Mouse (Mus musculus): ENCODE measurements around the gene Gmcl1.

The Gmcl1 gene

GRCm38 (mm10) chr6:86732276-86733173 is 658 bp downstream of the Gmcl1 start:
- no peak for DNase-seq

- no peak for DNase-seq
These were observed 4.5 kb downstream of the Gmcl1 start for GRCm38 (mm10) chr6:86728711-86729110.

GRCm38 (mm10) chr6:86721977-86722376 is 11.2 kb downstream of the Gmcl1 start:
- DNase-seq: no peak

GRCm38 (mm10) chr6:86708072-86708774 is 25.0 kb downstream of the Gmcl1 start:
- DNase-seq: no peak

- no peak for DNase-seq
These were observed 30.6 kb downstream of the Gmcl1 start for GRCm38 (mm10) chr6:86702577-86702976.

- no peak for DNase-seq
These were observed 35.3 kb downstream of the Gmcl1 start for GRCm38 (mm10) chr6:86697903-86698302.

GRCm38 (mm10) chr6:86696213-86696612 is 37.0 kb downstream of the Gmcl1 start:
- DNase-seq: no peak

GRCm38 (mm10) chr6:86694465-86694864 is 38.7 kb downstream of the Gmcl1 start:
- peak; percentile 67 for DNase-seq

GRCm38 (mm10) chr6:86689671-86690070 is 43.5 kb downstream of the Gmcl1 start:
- DNase-seq: no peak

GRCm38 (mm10) chr6:86686971-86687370 is 46.2 kb downstream of the Gmcl1 start:
- no peak for DNase-seq

- no peak for DNase-seq
These were observed 48.5 kb downstream of the Gmcl1 start for GRCm38 (mm10) chr6:86684655-86685011.

GRCm38 (mm10) chr6:86683872-86684654 is 49.1 kb downstream of the Gmcl1 start, which contains the start of gene Snrnp27:
TSS of gene Snrnp27 (minus strand) at chr6:86684522.
- peak; percentile 93 for DNase-seq

GRCm38 (mm10) chr6:86681289-86681688 is 51.9 kb downstream of the Gmcl1 start:
- no peak for DNase-seq

GRCm38 (mm10) chr6:86678341-86678740 is 54.8 kb downstream of the Gmcl1 start:
- DNase-seq: peak; percentile 85

GRCm38 (mm10) chr6:86670873-86671272 is 62.3 kb downstream of the Gmcl1 start:
- DNase-seq: peak; percentile 84

- peak; percentile 100 for DNase-seq
These were observed 63.9 kb downstream of the Gmcl1 start for GRCm38 (mm10) chr6:86669240-86669727.

- DNase-seq: peak; percentile 26
These were observed 64.5 kb downstream of the Gmcl1 start, which contains the start of gene Mxd1 for GRCm38 (mm10) chr6:86668580-86669239. TSS of gene Mxd1 (minus strand) at chr6:86669161.

- DNase-seq: no peak
These were observed 66.1 kb downstream of the Gmcl1 start for GRCm38 (mm10) chr6:86667061-86667460.

GRCm38 (mm10) chr6:86665560-86666307 is 67.4 kb downstream of the Gmcl1 start:
- DNase-seq: peak; percentile 60

GRCm38 (mm10) chr6:86665076-86665475 is 68.1 kb downstream of the Gmcl1 start:
- peak; percentile 50 for DNase-seq

GRCm38 (mm10) chr6:86660161-86660877 is 72.9 kb downstream of the Gmcl1 start:
- no peak for DNase-seq

Data from kidney, adult 9 months (tissue).